Mouse (Mus musculus) midbrain, embryonic 11.5 days (tissue): ENCODE measurements around the gene Timm13. TPM values are rescaled to one million over a fixed set of nuclear protein-coding genes. Genes with fewer than 3 reads are reported as not detected.

ENCODE experiments used
- ATAC-seq: fragments of 200-750 bp; cut with Nextera tagmentation; 2 replicates; pipeline ENCODE4 v1.8.0; 2017; ENCODE audit warnings: moderate TSS enrichment, moderate library complexity; ENCODE audit not compliant: low FRiP score
- DNase-seq: peaks from one replicate; pipeline ENCODE4 v3.0.0; 2015; ENCODE audit warnings: low spot score; ENCODE audit errors: missing footprints
- H3K27ac ChIP-seq: fragments of 300-500 bp; sonication (generic); 2 replicates; pipeline ENCODE4 v1.5.1; 2014; ENCODE audit warnings: low read depth, low read length
- H3K27me3 ChIP-seq: fragments of 300-500 bp; sonication (generic); 2 replicates; pipeline ENCODE4 v1.6.1; 2014; ENCODE audit warnings: mild to moderate bottlenecking, low read length, moderate library complexity, mixed read lengths; ENCODE audit not compliant: control insufficient read depth, insufficient read depth
- H3K36me3 ChIP-seq: fragments of 300-500 bp; sonication (generic); 2 replicates; pipeline ENCODE4 v1.6.1; 2014; ENCODE audit warnings: mild to moderate bottlenecking, low read length, moderate library complexity, mixed read lengths; ENCODE audit not compliant: control insufficient read depth, insufficient read depth
- H3K4me1 ChIP-seq: fragments of 300-500 bp; sonication (generic); 2 replicates; pipeline ENCODE4 v1.6.1; 2014; ENCODE audit warnings: low read length; ENCODE audit not compliant: control insufficient read depth, insufficient read depth
- H3K4me2 ChIP-seq: fragments of 300-500 bp; sonication (generic); 2 replicates; pipeline ENCODE4 v1.6.1; 2014; ENCODE audit warnings: mild to moderate bottlenecking, moderate library complexity
- H3K4me3 ChIP-seq: fragments of 300-500 bp; sonication (generic); 2 replicates; pipeline ENCODE4 v1.5.1; 2014; ENCODE audit warnings: low read depth, low read length
- H3K9ac ChIP-seq: fragments of 300-500 bp; sonication (generic); 2 replicates; pipeline ENCODE4 v1.6.1; 2014; ENCODE audit warnings: low read length
- H3K9me3 ChIP-seq: fragments of 300-500 bp; sonication (generic); 2 replicates; pipeline ENCODE4 v1.6.1; 2016; ENCODE audit warnings: low read length; ENCODE audit not compliant: control insufficient read depth
- WGBS: fragments of 180-500 bp; shearing (Covaris S2); extraction: QIAGEN DNeasy Blood & Tissue Kit; methylation state at CpG from one replicate; pipeline ENCODE4 v1.1.7; 2014; 5-methylcytosine and 5-hydroxymethylcytosine counted together
- polyA plus RNA-seq: library from polyadenylated mRNA; unstranded; fragments of >200 nt; fragmentation: Nextera tagmentation; extraction: Ambion mirVana; gene quantifications from 2 replicates; pipeline ENCODE4 v1.2.1, GENCODE M21; 2014

Timm13 gene
- polyA plus RNA-seq, 1 experiment from 2014 or later: 347 TPM

- H3K4me1 ChIP-seq: no peaks in the 10 kb centered on the region
- no peak overlapping the region for H3K9ac ChIP-seq
- WGBS: 80% methylated on average over 9 of the region's 11 CpGs
- DNase-seq (no peak), ATAC-seq (no peak)
- no peak overlapping the region for H3K4me3 ChIP-seq
- peaks cover 2% of the 10 kb centered on the region; the same call in 1 of the 2 replicates for H3K27me3 ChIP-seq
- no peaks in the 10 kb centered on the region for H3K9me3 ChIP-seq
- H3K4me2 ChIP-seq: no peak overlapping the region
- no peaks in the 10 kb centered on the region for H3K36me3 ChIP-seq
- no peak overlapping the region for H3K27ac ChIP-seq
Observed at GRCm38 (mm10) chr10:80887181-80887580, 13.6 kb downstream of the Timm13 start.

- DNase-seq: peak; percentile 96
- no peak for ATAC-seq
- WGBS: 24% methylated on average over 10 of the region's 10 CpGs
Observed at GRCm38 (mm10) chr10:80881301-80881700, 19.5 kb downstream of the Timm13 start.

GRCm38 (mm10) chr10:80880901-80881300, 19.9 kb downstream of the Timm13 start:
- Histone ChIP-seq H3K9ac (no peak overlapping the region), H3K27ac (no peak overlapping the region), H3K9me3 (no peaks in the 10 kb centered on the region), H3K4me1 (no peaks in the 10 kb centered on the region), H3K27me3 (no peaks in the 10 kb centered on the region), H3K4me3 (no peak overlapping the region), H3K4me2 (no peak overlapping the region), H3K36me3 (no peaks in the 10 kb centered on the region)
- DNase-seq (no peak), ATAC-seq (no peak)
- 81% methylated on average over 2 of the region's 2 CpGs for WGBS

More at GRCm38 (mm10) chr10:80881301-80881700, 19.5 kb downstream of the Timm13 start:
- Histone ChIP-seq H3K4me1 (no peaks in the 10 kb centered on the region), H3K9ac (no peak overlapping the region), H3K4me3 (no peak overlapping the region), H3K9me3 (no peaks in the 10 kb centered on the region), H3K27me3 (no peaks in the 10 kb centered on the region), H3K36me3 (no peaks in the 10 kb centered on the region), H3K27ac (no peak overlapping the region), H3K4me2 (no peak overlapping the region)

GRCm38 (mm10) chr10:80880131-80880641, 20.6 kb downstream of the Timm13 start:
- no peak overlapping the region for H3K4me3 ChIP-seq
- ATAC-seq: no peak

GRCm38 (mm10) chr10:80876594-80876993, 24.2 kb downstream of the Timm13 start:
- Histone ChIP-seq H3K4me1 (no peaks in the 10 kb centered on the region), H3K36me3 (no peaks in the 10 kb centered on the region), H3K9ac (no peak overlapping the region), H3K9me3 (no peaks in the 10 kb centered on the region), H3K4me3 (no peak overlapping the region), H3K27me3 (no peaks in the 10 kb centered on the region), H3K4me2 (no peak overlapping the region), H3K27ac (no peak overlapping the region)
- WGBS: 18% methylated on average over 3 of the region's 3 CpGs
- ATAC-seq (no peak), DNase-seq (peak; percentile 62)

More at GRCm38 (mm10) chr10:80880131-80880641, 20.6 kb downstream of the Timm13 start:
- WGBS: 25% methylated on average over 5 of the region's 5 CpGs
- Histone ChIP-seq H3K27ac (no peak overlapping the region), H3K9ac (no peak overlapping the region), H3K36me3 (no peaks in the 10 kb centered on the region), H3K4me2 (no peak overlapping the region), H3K9me3 (no peaks in the 10 kb centered on the region), H3K27me3 (no peaks in the 10 kb centered on the region), H3K4me1 (no peaks in the 10 kb centered on the region)
- peak; percentile 92 for DNase-seq

GRCm38 (mm10) chr10:80876028-80876427, 24.7 kb downstream of the Timm13 start:
- Histone ChIP-seq H3K4me3 (no peak overlapping the region), H3K9ac (no peak overlapping the region), H3K36me3 (no peaks in the 10 kb centered on the region), H3K27ac (no peak overlapping the region), H3K4me1 (no peaks in the 10 kb centered on the region), H3K4me2 (no peak overlapping the region), H3K27me3 (no peaks in the 10 kb centered on the region), H3K9me3 (no peaks in the 10 kb centered on the region)
- peak; percentile 86 for DNase-seq
- 26% methylated on average over 5 of the region's 5 CpGs for WGBS
- 0 out of 2 replicates have a peak, but pooled peaks have one; percentile 40 for ATAC-seq

GRCm38 (mm10) chr10:80874035-80874434, 26.7 kb downstream of the Timm13 start:
- Histone ChIP-seq H3K27ac (no peak overlapping the region), H3K4me2 (no peak overlapping the region), H3K9ac (no peak overlapping the region), H3K4me3 (no peak overlapping the region), H3K27me3 (no peaks in the 10 kb centered on the region), H3K36me3 (no peaks in the 10 kb centered on the region), H3K4me1 (no peaks in the 10 kb centered on the region), H3K9me3 (no peaks in the 10 kb centered on the region)
- 81% methylated on average over 9 of the region's 9 CpGs for WGBS
- ATAC-seq (no peak), DNase-seq (no peak)

- Histone ChIP-seq H3K4me2 (no peak within 1 kb of the TSS), H3K36me3 (0 out of 2 replicates have a peak, but pooled peaks cover 4% of the 10 kb centered on the region), H3K4me3 (no peak within 1 kb of the TSS), H3K4me1 (no peaks in the 10 kb centered on the region), H3K27ac (no peak within 1 kb of the TSS), H3K9me3 (no peaks in the 10 kb centered on the region), H3K9ac (no peak within 1 kb of the TSS), H3K27me3 (no peaks in the 10 kb centered on the region)
- 31% methylated on average over 9 of the region's 9 CpGs for WGBS
- no peak for ATAC-seq
- DNase-seq: no peak
Observed at GRCm38 (mm10) chr10:80871581-80871980, 29.2 kb downstream of the Timm13 start, which contains the start of gene Tmprss9. Tmprss9 (plus strand) TSS chr10:80871848.

GRCm38 (mm10) chr10:80870993-80871392, 29.8 kb downstream of the Timm13 start:
- no peaks in the 10 kb centered on the region for H3K4me1 ChIP-seq
- no peak overlapping the region for H3K4me2 ChIP-seq
- no peaks in the 10 kb centered on the region for H3K27me3 ChIP-seq
- H3K27ac ChIP-seq: no peak overlapping the region
- H3K9me3 ChIP-seq: no peaks in the 10 kb centered on the region
- ATAC-seq (no peak), DNase-seq (no peak)
- H3K4me3 ChIP-seq: no peak overlapping the region
- H3K9ac ChIP-seq: no peak overlapping the region
- WGBS: 72% methylated on average over 4 of the region's 6 CpGs
- 0 out of 2 replicates have a peak, but pooled peaks cover 4% of the 10 kb centered on the region for H3K36me3 ChIP-seq
